Mouse (Mus musculus) midbrain, embryonic 12.5 days (tissue): ENCODE data around the gene Mrln. TPM values are rescaled to one million over a fixed set of nuclear protein-coding genes. Genes with fewer than 3 reads are reported as not detected.

Experiments used
- ATAC-seq: fragments of 200-750 bp; cut with Nextera tagmentation; 2 replicates; pipeline ENCODE4 v1.8.0; 2017; ENCODE audit warnings: low read depth, moderate TSS enrichment, moderate library complexity; ENCODE audit not compliant: low FRiP score
- H3K27ac ChIP-seq: fragments of 300-500 bp; sonication (generic); replicated peaks from 2 replicates; pipeline ENCODE4 v1.5.1; 2016; ENCODE audit warnings: mild to moderate bottlenecking
- H3K27me3 ChIP-seq: fragments of 300-500 bp; sonication (generic); 2 replicates; pipeline ENCODE4 v1.6.1; 2016; ENCODE audit warnings: mild to moderate bottlenecking
- H3K36me3 ChIP-seq: fragments of 300-500 bp; sonication (generic); 2 replicates; pipeline ENCODE4 v1.6.1; 2016
- H3K4me1 ChIP-seq: fragments of 300-500 bp; sonication (generic); 2 replicates; pipeline ENCODE4 v1.6.1; 2016
- H3K4me2 ChIP-seq: fragments of 300-500 bp; sonication (generic); replicated peaks from 2 replicates; pipeline ENCODE4 v1.6.1; 2016; ENCODE audit warnings: mild to moderate bottlenecking, moderate library complexity
- H3K4me3 ChIP-seq: fragments of 300-500 bp; sonication (generic); 2 replicates; pipeline ENCODE4 v1.5.1; 2016; ENCODE audit warnings: mild to moderate bottlenecking
- H3K9ac ChIP-seq: fragments of 300-500 bp; sonication (generic); replicated peaks from 2 replicates; pipeline ENCODE4 v1.6.1; 2016; ENCODE audit warnings: mild to moderate bottlenecking, moderate library complexity
- H3K9me3 ChIP-seq: fragments of 300-500 bp; sonication (generic); 2 replicates; pipeline ENCODE4 v1.6.1; 2016; ENCODE audit warnings: mild to moderate bottlenecking
- WGBS: fragments of 180-500 bp; shearing (Covaris S2); methylation state at CpG from one replicate; pipeline ENCODE4 v1.1.7; 2016; 5-methylcytosine and 5-hydroxymethylcytosine counted together
- polyA plus RNA-seq: library from polyadenylated mRNA; unstranded; fragments of >200 nt; fragmentation: Nextera tagmentation; extraction: Ambion mirVana; gene quantifications from 2 replicates; pipeline ENCODE4 v1.2.1, GENCODE M21; 2016

Gene Mrln
- polyA plus RNA-seq, 1 experiment from 2014 or later, result 0.75 TPM

GRCm38 (mm10) chr10:70237936-70238335 lies 33.5 kb downstream of the Mrln start:
- no peaks in the 10 kb centered on the region for H3K9me3 ChIP-seq
- WGBS, result 73% methylated on average over 2 of the region's 2 CpGs
- no peak overlapping the region for H3K4me2 ChIP-seq
- H3K4me3 ChIP-seq, result no peak overlapping the region
- H3K9ac ChIP-seq, result no peak overlapping the region
- no peak for ATAC-seq
- peaks cover 7% of the 10 kb centered on the region for H3K27me3 ChIP-seq
- H3K27ac ChIP-seq, result no peak overlapping the region
- no peaks in the 10 kb centered on the region for H3K36me3 ChIP-seq
- no peaks in the 10 kb centered on the region for H3K4me1 ChIP-seq

- ATAC-seq, result no peak
- H3K27me3 ChIP-seq, result peaks cover 50% of the 10 kb centered on the region
- H3K4me1 ChIP-seq, result peaks cover 9% of the 10 kb centered on the region; the same call in 1 of the 2 replicates
- no peak overlapping the region for H3K4me3 ChIP-seq
- no peaks in the 10 kb centered on the region for H3K9me3 ChIP-seq
- no peak overlapping the region for H3K9ac ChIP-seq
- no peak overlapping the region for H3K4me2 ChIP-seq
- no peaks in the 10 kb centered on the region for H3K36me3 ChIP-seq
- H3K27ac ChIP-seq, result no peak overlapping the region
- 60% methylated on average over 8 of the region's 8 CpGs for WGBS
Observed at GRCm38 (mm10) chr10:70242751-70243444, 38.4 kb downstream of the Mrln start.

- Histone ChIP-seq H3K27ac (no peak within 1 kb of the TSS), H3K9ac (peak within 1 kb of the TSS; percentile 62), H3K9me3 (no peaks in the 10 kb centered on the region), H3K27me3 (peaks cover 54% of the 10 kb centered on the region), H3K4me1 (peaks cover 9% of the 10 kb centered on the region; the same call in 1 of the 2 replicates), H3K4me3 (peak within 1 kb of the TSS; percentile 59), H3K4me2 (peak within 1 kb of the TSS; percentile 88), H3K36me3 (no peaks in the 10 kb centered on the region)
- peak; percentile 91 for ATAC-seq
- WGBS, result under 1% methylated on average over 54 of the region's 54 CpGs
Observed at GRCm38 (mm10) chr10:70244921-70245558, 40.6 kb downstream of the Mrln start, which contains the start of gene Slc16a9. Slc16a9 (plus strand) TSS chr10:70245100.

- H3K4me1 ChIP-seq, result peaks cover 9% of the 10 kb centered on the region; the same call in 1 of the 2 replicates
- ATAC-seq, result 0 out of 2 replicates have a peak, but pooled peaks have one; percentile 7
- peaks cover 54% of the 10 kb centered on the region for H3K27me3 ChIP-seq
- no peak overlapping the region for H3K27ac ChIP-seq
- H3K36me3 ChIP-seq, result no peaks in the 10 kb centered on the region
- H3K9me3 ChIP-seq, result no peaks in the 10 kb centered on the region
- H3K9ac ChIP-seq, result peak overlapping the region; percentile 62
- H3K4me3 ChIP-seq, result peak overlapping the region; percentile 59
- WGBS, result under 1% methylated on average over 16 of the region's 16 CpGs
- H3K4me2 ChIP-seq, result peak overlapping the region; percentile 88
Observed at GRCm38 (mm10) chr10:70245559-70245945, 41.1 kb downstream of the Mrln start.

- Histone ChIP-seq H3K4me1 (peaks cover 9% of the 10 kb centered on the region; the same call in 1 of the 2 replicates), H3K36me3 (no peaks in the 10 kb centered on the region), H3K4me3 (peak overlapping the region; percentile 59), H3K4me2 (peak overlapping the region; percentile 88), H3K9me3 (no peaks in the 10 kb centered on the region), H3K9ac (no peak overlapping the region), H3K27me3 (peaks cover 54% of the 10 kb centered on the region), H3K27ac (no peak overlapping the region)
- no peak for ATAC-seq
- WGBS, result 39% methylated on average over 9 of the region's 9 CpGs
Observed at GRCm38 (mm10) chr10:70246076-70246475, 41.6 kb downstream of the Mrln start.

- peaks cover 22% of the 10 kb centered on the region for H3K27me3 ChIP-seq
- no peak overlapping the region for H3K9ac ChIP-seq
- no peak overlapping the region for H3K27ac ChIP-seq
- no peaks in the 10 kb centered on the region for H3K9me3 ChIP-seq
- H3K4me2 ChIP-seq, result no peak overlapping the region
- H3K4me1 ChIP-seq, result peaks cover 4% of the 10 kb centered on the region; the same call in 1 of the 2 replicates
- no peaks in the 10 kb centered on the region for H3K36me3 ChIP-seq
- no peak overlapping the region for H3K4me3 ChIP-seq
- 84% methylated on average over 4 of the region's 4 CpGs for WGBS
- ATAC-seq, result no peak
Observed at GRCm38 (mm10) chr10:70250354-70250753, 45.9 kb downstream of the Mrln start.

- Histone ChIP-seq H3K9me3 (no peaks in the 10 kb centered on the region), H3K4me1 (no peaks in the 10 kb centered on the region), H3K27me3 (peaks cover 18% of the 10 kb centered on the region), H3K9ac (no peak overlapping the region), H3K36me3 (no peaks in the 10 kb centered on the region), H3K4me3 (no peak overlapping the region), H3K27ac (no peak overlapping the region), H3K4me2 (no peak overlapping the region)
- ATAC-seq, result no peak
- 89% methylated on average over 6 of the region's 6 CpGs for WGBS
Observed at GRCm38 (mm10) chr10:70250766-70251165, 46.3 kb downstream of the Mrln start.

GRCm38 (mm10) chr10:70254666-70255065 lies 50.2 kb downstream of the Mrln start:
- H3K9me3 ChIP-seq, result no peaks in the 10 kb centered on the region
- 86% methylated on average over 4 of the region's 4 CpGs for WGBS
- no peak for ATAC-seq
- no peak overlapping the region for H3K9ac ChIP-seq
- H3K36me3 ChIP-seq, result no peaks in the 10 kb centered on the region
- no peaks in the 10 kb centered on the region for H3K4me1 ChIP-seq
- no peak overlapping the region for H3K4me3 ChIP-seq
- H3K27me3 ChIP-seq, result no peaks in the 10 kb centered on the region
- H3K4me2 ChIP-seq, result no peak overlapping the region
- H3K27ac ChIP-seq, result no peak overlapping the region

GRCm38 (mm10) chr10:70255601-70256210 lies 51.2 kb downstream of the Mrln start:
- H3K4me3 ChIP-seq, result no peak overlapping the region
- no peaks in the 10 kb centered on the region for H3K9me3 ChIP-seq
- no peaks in the 10 kb centered on the region for H3K27me3 ChIP-seq
- no peak overlapping the region for H3K4me2 ChIP-seq
- no peak for ATAC-seq
- no peak overlapping the region for H3K9ac ChIP-seq
- 88% methylated on average over 15 of the region's 15 CpGs for WGBS
- 0 out of 2 replicates have a peak, but pooled peaks cover 5% of the 10 kb centered on the region for H3K4me1 ChIP-seq
- no peaks in the 10 kb centered on the region for H3K36me3 ChIP-seq
- H3K27ac ChIP-seq, result no peak overlapping the region

- no peak overlapping the region for H3K4me2 ChIP-seq
- H3K4me3 ChIP-seq, result no peak overlapping the region
- H3K9ac ChIP-seq, result no peak overlapping the region
- H3K27ac ChIP-seq, result no peak overlapping the region
- H3K9me3 ChIP-seq, result no peaks in the 10 kb centered on the region
- 0 out of 2 replicates have a peak, but pooled peaks cover 7% of the 10 kb centered on the region for H3K4me1 ChIP-seq
- H3K36me3 ChIP-seq, result no peaks in the 10 kb centered on the region
- 90% methylated on average over 4 of the region's 4 CpGs for WGBS
- ATAC-seq, result no peak
- no peaks in the 10 kb centered on the region for H3K27me3 ChIP-seq
Observed at GRCm38 (mm10) chr10:70257029-70257428, 52.6 kb downstream of the Mrln start.

- 52% methylated on average over 4 of the region's 4 CpGs for WGBS
- no peaks in the 10 kb centered on the region for H3K9me3 ChIP-seq
- no peak overlapping the region for H3K4me2 ChIP-seq
- H3K9ac ChIP-seq, result no peak overlapping the region
- H3K36me3 ChIP-seq, result no peaks in the 10 kb centered on the region
- H3K4me1 ChIP-seq, result 0 out of 2 replicates have a peak, but pooled peaks cover 7% of the 10 kb centered on the region
- no peak for ATAC-seq
- no peak overlapping the region for H3K4me3 ChIP-seq
- H3K27me3 ChIP-seq, result no peaks in the 10 kb centered on the region
- H3K27ac ChIP-seq, result no peak overlapping the region
Observed at GRCm38 (mm10) chr10:70260904-70261303, 56.4 kb downstream of the Mrln start.

- no peak overlapping the region for H3K4me2 ChIP-seq
- no peak for ATAC-seq
- 80% methylated on average over 3 of the region's 3 CpGs for WGBS
- no peaks in the 10 kb centered on the region for H3K27me3 ChIP-seq
- no peaks in the 10 kb centered on the region for H3K36me3 ChIP-seq
- no peaks in the 10 kb centered on the region for H3K9me3 ChIP-seq
- no peak overlapping the region for H3K27ac ChIP-seq
- no peak overlapping the region for H3K9ac ChIP-seq
- 0 out of 2 replicates have a peak, but pooled peaks cover 7% of the 10 kb centered on the region for H3K4me1 ChIP-seq
- H3K4me3 ChIP-seq, result no peak overlapping the region
Observed at GRCm38 (mm10) chr10:70262051-70262450, 57.6 kb downstream of the Mrln start.
